Mouse (Mus musculus) gonadal fat pad, adult 2 months (tissue): ENCODE data around the gene Ptgr2. TPM values are rescaled to one million over a fixed set of nuclear protein-coding genes. Genes with fewer than 3 reads are reported as not detected.
"Not testable (repeated sequence)": the region's sequence is repeated elsewhere in the genome, so short reads cannot be mapped to it uniquely, and the experiment has no call there.

Experiments
- DNase-seq: peaks from one replicate; pipeline ENCODE4 v3.0.0-alpha.2; 2012; ENCODE audit warnings: low read depth
- polyA plus RNA-seq: library from polyadenylated mRNA; depleted of rRNA; stranded (reverse); fragments of >200 nt; gene quantifications from 2 replicates; pipeline ENCODE4 v1.2.3, GENCODE M21; 2012; rRNA removed

Ptgr2 gene
- 21.5 and 29.9 TPM in 2 replicates for polyA plus RNA-seq

DNA sequence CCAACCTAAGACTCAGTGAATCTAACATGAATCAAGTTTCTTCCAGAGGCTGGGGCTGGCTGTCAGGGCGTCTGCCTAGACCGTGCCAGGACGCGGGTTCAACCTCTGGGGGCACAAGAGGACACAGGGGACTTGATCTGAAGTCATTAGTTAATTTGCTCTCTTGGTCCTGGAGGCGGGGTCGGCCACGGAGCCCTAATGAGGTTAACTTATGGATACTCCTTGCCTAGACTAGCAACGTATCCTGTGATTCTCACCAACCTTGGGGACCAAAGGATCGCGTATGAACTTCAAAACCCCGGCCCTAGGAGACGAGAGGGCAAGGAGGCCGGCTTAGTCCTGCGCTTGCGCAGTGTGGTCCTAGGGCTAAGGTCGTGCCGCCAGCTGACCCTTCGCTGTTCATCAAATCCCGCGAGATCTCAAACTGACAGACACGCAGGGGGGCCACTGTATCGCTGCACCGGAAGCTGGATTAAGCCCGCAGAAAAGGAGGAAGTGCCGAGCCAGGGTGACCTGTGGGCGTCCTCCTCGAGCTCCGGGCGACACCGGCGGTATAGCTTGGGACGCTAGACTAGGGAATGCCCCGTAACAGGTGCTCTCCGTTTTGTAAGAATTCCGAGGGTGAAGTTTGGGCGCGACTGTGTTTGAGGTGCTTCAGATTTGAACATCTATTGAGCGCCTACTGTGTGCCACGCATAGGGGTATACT, at the start of gene Ptgr2:
TSS of gene Ptgr2 (plus strand) at position 348 of the 708 bp plus-strand sequence.
- DNase-seq: peak; percentile 83

DNA sequence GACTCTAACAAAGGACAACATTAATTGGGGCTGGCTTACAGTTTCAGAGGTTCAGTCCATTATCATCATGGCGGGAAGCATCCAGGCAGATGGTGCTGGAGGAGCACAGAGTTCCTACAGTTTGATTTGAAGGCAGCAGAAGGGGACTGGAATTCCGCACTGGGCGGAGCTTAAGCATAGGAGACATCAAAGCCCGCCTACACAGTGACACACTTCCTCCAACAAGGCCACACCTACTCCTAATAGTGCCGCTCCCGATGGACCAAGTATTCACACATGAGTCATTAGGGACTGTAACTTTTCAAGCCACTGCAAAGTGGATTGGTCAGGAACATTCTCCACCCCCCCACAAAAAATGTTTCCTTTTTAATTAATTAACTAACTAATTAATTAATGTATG, 49.5 kb upstream of the Ptgr2 start:
- no peak for DNase-seq

DNA sequence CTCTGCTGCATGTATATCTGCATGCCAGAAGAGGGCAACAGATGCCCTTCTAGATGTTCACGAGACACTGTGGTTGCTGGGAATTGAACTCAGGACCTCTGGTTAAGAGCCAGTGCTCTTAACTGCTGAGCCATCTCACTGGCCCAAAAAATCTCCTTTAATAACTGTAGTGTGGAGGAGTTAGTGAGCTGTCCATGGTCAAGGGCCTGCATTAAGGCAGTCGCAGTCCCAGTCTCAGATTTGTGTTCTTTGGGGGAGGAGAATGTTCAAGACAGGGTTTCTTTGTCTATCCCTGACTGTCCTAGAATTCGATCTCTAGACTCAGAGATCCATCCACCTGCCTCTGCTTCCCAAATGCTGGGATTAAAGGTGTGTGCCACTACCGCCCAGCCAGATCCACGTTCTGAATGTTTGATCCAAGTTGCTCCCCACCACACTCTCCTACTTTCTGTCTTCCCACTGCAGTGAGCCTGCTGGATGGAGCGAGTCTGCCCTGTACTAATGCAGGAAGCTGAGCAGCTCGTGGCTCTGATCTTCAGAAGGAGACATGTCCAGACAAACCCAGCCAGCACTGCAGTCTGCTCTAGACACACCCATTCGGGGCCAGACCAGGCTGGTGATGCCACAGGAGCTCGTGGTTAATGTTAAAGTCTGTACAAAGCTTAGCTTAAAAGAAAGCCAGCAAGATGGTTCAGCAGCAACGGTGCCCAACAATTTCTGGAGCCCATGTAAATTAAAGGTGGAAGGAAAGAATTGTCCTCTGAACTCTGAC, 48.9 kb upstream of the Ptgr2 start:
- DNase-seq: no peak

DNA sequence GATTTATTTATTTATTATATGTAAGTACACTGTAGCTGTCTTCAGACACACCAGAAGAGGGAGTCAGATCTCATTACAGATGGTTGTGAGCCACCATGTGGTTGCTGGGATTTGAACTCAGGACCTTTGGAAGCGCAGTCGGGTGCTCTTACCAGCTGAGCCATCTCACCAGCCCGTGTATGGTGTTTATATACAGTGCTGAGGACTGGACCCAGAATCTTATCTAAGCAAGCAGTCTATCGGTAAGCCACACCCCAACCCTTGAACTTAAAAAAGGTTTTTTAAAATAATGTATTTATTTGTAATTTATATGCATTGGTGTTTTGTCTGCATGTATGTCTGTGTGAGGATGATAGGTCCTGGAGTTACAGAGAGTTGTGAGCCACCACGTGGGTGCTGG, 48.0 kb upstream of the Ptgr2 start:
- DNase-seq: not testable (repeated sequence)

DNA sequence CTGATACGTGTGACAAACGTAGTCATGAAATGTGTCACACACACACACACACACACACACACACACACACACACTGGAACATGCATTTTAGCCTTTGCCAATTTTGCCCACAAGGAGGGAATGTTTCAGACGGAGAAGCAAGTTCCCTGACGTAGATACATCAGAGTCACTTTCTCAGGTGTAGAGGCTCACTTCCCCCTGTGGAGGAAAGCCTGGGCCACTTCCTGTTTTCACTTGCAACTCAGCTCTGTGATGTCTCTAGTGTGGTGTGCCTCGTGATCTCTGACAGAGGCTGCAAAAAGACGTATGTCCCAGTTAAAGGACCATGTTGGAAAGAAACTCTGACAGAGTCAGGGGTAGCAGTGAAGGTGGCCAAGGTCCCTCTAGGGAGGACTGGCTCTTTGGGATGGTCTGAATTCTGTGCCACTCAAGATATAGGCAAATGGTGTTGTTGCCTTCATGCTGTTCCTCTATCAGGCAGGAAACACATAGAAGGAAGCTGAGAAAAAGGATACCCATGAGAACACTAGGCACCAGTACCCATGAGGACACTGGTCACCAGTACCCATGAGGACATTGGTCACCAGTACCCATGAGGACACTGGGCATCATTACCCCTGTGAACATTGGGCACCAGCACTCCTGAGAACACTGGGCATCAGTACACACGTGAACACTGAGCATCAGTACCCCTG, 41.8 kb upstream of the Ptgr2 start:
- no peak for DNase-seq

DNA sequence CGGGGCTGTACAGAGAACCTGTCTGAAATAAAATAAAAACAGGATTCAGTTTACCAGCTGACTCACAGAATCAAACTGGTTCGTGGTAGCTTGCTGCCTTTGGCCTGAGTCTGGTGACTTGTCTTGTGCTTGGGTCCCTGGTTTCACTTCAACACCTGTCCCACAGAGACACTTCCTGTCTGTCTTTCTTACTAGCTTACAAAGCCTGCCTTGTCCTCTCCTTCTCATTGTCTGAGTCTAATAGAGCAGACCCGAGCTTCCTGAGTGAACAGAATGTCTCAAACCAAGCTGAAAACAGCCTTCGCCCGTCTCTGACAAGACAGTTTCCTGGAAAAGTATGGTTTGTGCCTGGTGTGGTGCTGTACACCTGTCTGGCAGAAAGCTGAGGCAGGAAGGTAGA, 39.3 kb upstream of the Ptgr2 start:
- no peak for DNase-seq

DNA sequence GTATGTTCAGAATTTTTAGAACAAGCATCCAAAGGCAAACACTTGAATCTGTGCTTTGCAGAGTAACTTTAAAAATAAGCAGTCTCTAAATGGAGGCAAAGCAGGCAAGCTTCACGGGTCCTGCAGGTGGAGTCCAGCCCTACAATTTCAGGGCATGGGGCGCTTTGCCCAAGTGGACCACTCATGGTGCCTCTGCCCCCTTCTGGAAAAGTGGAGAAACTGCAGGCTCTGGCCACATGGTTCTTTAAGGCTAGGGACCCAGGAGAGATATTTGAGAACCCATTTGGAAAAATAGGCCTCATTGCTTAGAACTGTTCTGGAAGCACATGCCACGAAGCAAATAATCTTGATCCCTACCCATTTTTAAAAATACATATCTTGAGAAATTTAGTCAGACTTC, 35.8 kb upstream of the Ptgr2 start:
- no peak for DNase-seq

DNA sequence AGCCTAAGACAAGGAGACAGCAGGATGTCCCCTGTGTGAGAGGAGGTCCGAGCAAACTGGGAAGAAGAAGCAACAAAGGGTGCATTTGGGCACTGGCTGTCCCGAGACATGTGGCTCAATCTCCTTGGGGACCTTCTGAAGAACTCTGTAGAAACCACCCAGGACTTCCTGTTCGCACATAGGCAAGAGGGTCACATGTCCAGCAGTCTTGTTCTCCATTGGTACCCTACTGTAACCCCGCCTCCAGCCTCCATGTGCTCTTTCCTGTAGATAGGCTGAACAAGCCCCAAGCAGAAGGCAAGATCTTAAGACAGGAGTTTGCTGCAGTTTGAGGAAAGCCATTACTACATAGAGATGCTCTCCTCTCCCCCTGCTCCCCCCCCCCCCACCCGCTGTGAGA, 32.2 kb upstream of the Ptgr2 start:
- no peak for DNase-seq

DNA sequence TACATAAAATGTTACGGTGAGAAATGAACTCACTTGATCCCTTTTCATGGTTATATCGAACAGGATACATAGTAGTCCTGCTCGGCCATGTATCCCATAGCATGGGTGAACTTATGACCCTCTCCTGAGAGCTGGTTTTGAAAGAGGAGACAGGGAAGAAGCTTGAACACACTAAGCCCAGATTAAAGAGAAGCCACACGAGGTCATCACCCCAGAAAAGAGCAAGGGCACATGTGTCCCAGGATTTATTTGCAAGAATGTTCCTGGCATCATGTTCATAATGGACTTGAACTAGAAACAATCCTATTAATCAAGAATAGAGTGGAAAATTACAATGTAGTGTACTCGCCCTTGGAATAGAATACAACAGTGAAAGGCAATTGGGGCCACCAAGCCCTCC, 30.1 kb upstream of the Ptgr2 start:
- DNase-seq: no peak

DNA sequence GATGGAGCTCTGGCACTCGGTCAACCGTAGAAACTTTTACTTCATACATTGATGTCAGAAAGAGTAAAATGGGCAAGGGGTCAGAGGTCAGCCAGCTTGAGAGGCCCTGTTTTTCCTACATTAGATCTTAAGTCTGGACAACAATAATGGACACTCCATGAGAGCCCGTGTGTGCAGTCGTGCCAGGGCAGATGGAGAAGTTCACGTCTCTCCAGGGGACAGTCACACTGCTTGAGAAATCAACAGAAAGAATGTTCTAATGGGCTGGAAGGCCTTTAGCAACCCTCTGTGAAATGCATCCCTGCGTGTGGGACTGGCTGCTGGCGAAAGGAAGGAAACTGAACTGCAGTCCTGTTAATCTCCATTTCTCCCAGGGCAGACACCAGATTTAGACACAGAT, 24.7 kb upstream of the Ptgr2 start:
- DNase-seq: no peak

DNA sequence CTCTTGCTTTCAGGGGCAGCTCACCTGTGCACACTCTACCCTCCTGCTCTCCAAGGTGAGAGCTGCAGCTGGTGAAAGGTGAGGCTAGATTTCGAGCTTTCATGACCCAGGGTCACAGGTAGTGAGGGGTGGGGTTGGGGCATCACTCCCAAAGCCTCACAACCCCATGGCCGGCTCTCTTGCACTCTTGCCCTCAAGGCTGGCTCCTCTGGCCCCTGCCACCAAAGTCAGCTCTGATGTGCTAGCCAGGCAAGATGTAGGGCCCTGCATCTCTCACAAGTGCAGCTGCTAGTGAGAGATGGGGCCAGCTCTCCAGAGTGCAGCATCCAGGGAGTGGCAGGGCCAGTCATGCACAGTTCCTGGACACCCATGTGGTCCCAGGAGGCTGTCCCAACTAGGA, 17.8 kb upstream of the Ptgr2 start:
- no peak for DNase-seq

DNA sequence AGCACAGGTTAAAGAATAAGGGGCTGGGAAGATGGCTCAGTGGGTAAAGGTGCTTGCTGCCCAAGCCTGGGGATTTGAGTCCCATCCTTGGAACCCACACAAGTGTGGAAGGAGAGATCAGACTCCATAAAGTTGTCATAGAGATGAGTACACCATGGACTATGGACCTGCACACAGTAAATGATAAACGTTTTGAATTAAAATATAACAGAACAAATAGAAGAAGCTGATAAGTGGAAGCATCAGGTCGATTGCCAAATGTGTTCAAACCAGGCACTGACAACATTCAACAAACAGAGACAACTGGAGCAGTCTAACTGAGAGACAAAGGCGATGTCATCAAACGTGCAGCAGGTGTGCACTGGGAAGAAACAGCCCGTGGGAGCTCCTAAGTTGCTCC, 11.7 kb upstream of the Ptgr2 start:
- DNase-seq: no peak

DNA sequence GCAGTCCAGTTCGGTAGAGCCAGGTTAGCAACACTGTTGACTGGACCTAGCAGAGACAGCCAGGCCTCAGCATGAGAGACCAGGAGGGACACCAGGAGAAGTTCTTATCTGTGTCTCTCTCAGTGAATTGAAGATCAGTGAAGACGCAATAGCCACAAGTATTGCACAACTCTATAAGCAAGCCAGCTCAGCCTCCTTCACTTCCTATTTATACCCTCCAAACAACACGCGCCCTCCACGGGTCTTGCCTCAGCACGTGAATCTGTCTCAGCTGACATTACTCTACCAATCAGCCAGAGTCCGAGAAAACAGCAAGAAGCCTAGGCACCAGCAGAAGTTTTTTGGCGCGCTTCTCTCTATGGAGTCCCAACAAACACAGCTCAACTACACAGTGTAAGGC, 9.7 kb upstream of the Ptgr2 start:
- DNase-seq: no peak

DNA sequence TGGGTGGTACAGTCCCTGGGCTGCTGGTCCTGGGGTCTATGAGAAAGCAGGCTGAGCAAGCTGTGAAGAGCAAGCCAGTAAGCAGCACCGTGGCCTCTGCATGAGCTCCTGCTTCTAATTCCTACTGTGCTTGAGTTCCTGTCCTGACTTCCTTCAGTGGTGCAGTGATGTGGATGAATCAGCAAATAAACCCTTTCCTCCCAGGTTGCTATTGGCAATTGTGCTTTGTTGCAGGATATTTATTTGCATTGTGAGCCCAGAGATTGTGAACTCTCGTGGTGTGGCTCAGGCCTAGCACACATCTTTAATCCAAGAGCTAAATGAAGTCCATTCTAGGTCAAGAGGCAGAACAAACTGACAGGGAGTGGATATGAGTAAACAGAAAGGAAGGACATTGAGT, 8.7 kb upstream of the Ptgr2 start:
- DNase-seq: no peak

DNA sequence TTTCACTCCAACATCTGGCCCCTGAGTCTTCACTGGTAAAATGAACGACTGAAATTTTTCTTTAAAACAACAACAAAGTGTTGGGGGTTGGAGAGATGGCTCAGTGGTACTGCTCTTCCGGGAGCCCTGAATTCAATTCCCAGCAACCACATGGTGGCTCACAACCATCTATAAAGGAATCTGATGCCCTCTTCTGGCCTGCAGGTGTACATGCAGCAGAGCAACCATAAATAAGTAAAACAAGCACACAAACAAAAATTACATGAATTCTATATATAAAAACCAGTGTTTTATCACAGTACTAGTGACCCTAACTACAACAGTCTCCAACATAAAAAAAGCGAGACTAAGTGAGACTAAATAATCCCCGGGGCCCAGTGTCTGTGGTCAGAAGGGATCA, 8.2 kb upstream of the Ptgr2 start:
- DNase-seq: no peak

DNA sequence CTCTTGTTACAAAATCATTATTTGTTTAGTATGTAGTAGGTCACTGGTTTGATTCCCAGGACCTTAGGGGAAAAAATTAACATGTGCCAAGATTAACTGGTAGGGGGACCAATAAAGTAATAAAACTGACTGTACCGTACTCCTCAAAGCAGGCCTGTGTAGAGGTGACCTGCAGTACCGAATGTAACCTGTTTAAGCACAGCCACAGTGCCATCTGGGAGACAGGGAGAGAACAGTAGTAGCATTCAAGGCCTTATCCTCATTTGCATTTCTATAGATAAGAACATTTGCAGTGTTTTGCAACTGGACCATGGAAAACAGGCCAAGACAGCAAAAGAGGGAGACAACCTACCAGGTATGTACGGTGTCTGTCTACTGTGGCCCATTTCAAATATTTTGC, 7.2 kb upstream of the Ptgr2 start:
- no peak for DNase-seq

DNA sequence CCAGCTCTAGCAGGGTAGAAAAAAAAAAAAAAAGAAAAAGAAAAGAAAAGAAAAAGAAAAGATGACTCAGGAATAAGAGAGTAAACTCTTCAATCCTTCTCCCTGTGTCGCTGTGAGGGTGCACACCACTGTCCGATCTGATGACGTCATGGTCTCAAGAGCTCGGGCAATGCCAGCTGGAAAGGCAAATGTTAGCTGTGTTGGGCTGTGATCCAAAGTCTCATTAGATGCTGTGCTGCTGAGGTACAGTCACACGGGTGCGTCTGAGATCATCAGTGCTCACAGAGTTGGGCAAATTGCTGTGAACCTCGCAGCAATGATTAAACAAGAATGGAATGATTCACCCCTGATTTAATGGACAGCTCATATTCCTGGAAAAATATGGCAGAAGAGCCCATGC, 6.1 kb upstream of the Ptgr2 start:
- DNase-seq: no peak

DNA sequence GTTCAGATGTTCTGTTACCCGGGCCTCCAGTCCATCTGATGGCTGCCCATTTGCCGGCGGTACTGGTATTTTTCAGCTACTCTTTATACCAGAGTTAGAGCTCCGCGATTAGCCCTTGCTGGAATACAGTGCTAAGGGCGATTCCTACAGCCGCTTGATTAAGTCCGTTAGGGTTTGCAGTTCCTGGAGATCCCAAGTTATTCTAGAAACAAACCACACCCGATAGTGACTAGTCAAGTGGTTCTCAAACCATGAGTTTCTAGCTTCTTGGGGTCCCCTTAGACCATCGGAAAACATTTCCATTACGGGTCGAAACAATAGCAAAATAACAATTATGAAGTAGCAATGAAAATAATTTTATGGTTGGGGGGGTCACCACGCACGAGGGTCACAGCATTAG, 641 bp upstream of the Ptgr2 start:
- no peak for DNase-seq

DNA sequence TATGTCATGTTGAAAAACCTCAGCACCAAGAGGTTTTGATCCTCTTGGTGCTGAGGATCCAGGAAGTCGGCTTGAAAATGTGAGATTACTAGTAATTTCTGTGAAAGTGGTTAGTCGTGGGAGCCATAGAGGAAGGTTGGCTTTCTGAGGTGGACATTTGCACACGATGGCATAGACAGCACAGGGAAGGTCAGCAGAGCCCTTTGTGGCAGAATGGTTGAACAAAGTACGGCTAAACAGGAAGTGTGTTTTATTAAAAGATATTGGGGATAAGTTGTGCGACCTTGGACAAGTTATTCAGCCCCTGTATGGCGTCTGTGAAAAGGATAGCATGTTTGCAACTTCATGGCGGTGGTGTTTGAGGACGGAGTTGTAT, 549 bp downstream of the Ptgr2 start:
- no peak for DNase-seq

DNA sequence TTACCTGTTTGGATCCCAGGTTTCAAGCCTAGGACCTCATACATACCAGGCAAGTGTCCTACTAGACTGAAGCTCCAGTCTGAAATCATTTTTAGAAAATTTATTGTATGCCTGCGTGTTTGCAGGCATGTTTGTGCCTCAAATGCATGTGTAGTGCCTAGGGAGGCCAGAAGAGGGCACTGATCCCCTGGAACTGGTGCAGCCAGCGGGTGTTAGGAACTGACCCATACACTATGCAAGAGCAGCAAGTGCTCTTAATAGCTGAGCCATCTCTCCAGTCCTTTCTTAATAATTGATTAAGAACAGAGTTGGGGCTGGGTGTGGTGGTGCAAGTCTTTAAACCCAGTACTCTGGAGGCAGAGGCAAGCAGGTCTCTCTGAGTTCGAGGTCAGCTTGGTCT, 3.4 kb downstream of the Ptgr2 start:
- DNase-seq: no peak

DNA sequence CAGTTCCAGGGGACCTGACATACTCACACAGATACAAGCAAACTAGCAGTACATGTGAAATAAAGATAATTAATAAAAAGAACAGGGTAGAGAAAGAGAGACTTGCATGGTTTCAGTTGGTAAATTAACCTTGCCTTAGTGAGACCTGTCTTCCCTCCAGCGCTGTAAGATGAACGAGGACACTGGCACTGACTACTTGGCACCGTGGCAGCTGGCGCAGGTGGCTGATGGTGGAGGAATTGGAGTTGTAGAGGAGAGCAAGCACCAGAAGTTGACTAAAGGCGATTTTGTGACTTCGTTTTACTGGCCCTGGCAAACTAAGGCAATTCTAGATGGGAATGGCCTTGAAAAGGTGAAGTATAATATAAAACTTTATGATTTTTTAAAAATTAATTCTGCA, 12.8 kb downstream of the Ptgr2 start:
- DNase-seq: no peak

DNA sequence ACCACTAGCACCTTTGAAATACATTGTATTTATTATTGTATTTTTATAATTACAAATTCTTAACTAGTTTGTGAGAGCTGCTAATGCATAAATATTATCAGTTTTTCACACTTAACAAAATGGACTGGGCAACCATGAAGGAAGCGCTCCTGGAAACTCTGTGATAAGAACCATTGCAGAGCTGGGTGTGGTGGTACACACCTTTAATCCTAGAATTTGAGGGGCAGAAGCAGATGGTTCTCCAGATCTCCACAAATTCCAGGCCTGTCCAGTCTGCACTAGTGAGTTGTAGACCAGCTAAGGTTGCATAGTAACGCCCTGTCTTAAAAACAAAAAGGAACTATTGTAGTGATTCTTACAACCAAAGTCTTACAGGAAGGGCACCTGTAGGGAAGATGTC, 14.2 kb downstream of the Ptgr2 start:
- DNase-seq: no peak

DNA sequence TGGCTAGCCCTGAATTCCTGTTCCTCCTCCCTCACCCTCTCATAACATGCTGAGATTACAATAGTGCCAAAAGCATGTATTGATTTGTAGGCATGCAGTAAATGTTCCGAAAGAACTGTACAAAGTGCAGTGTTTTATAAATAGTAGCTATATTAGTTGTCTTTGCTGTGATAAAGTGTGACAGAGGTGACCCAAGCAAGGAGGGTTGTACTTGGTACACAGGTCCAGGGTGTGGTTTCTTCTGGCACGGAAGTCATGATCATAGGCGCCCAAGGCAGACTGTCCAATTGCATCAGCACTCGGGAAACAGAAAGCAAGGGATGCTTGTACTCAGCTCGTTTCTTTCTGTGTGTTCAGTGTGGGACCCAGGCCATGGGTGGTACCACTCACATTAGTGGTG, 19.1 kb downstream of the Ptgr2 start:
- no peak for DNase-seq
